In the genomic region with DNA sequence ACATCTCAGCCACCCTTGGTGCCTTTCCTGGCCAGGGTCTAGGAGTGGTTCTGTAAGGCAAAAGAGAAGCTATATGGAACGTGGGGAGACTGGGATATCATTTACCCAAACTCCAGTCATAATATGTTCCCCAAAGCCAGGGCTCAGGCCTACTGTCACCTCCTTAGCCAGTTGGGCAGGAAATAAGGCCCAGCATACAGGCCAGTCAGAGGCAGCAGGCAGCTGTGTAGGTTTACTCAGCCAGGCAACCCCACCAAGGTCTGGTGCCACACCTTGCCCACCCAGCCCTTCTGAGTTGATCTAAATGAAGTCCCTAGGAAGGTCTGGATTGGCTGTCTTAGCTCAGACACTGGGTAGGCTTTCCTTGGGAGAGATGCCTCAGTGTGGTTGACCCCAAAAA, we compare ENCODE assay signal across 8 mouse cellular contexts. TPM values are rescaled to one million over a fixed set of nuclear protein-coding genes. Genes with fewer than 3 reads are reported as not detected.
DNase-seq lines count a peak whose midpoint lies in the region; ATAC-seq and TF ChIP-seq lines count a peak whose summit lies in the region.

No protein-coding gene starts in this region.

- no peaks in the 10 kb centered on the region for H3K9me3 ChIP-seq in liver, embryonic 12.5 days (replicated peaks)
- no peaks in the 10 kb centered on the region for H3K9me3 ChIP-seq in forebrain, postnatal 0 days (ENCODE audit: low read length)
- H3K9me3 ChIP-seq in midbrain, embryonic 11.5 days (ENCODE audit: control insufficient read depth, low read length) = no peaks in the 10 kb centered on the region

- 80% methylated on average over 1 of the region's 1 CpGs for WGBS in liver, embryonic 12.5 days (ENCODE audit: insufficient replicate concordance)
- WGBS in bone marrow, adult 2 months = 77% methylated on average over 1 of the region's 1 CpGs
- 89% methylated on average over 1 of the region's 1 CpGs for whole genome bisulfite sequencing in forebrain, postnatal 0 days
- 67% methylated on average over 1 of the region's 1 CpGs for WGBS in midbrain, embryonic 11.5 days
- WGBS in kidney, adult 2 months = 83% methylated on average over 1 of the region's 1 CpGs

- DNase-seq in liver = no peak
- DNase-seq in forebrain, postnatal 0 days = no peak
- DNase-seq in midbrain, embryonic 11.5 days (ENCODE audit: low spot score, missing footprints) = no peak
- no peak for DNase-seq in kidney, adult 2 months
- no peak for DNase-seq in lung, postnatal 25 days (ENCODE audit: low spot score)
- no peak for DNase-seq in cerebellum, adult 8-10 months

- peak overlapping the region; percentile 67 for H3K27ac ChIP-seq in liver, embryonic 12.5 days
- H3K27ac ChIP-seq in bone marrow, adult 2 months (ENCODE audit: control insufficient read depth, insufficient read depth, low read depth, low read length, poor library complexity) = peak overlapping the region; percentile 8; the same call in 1 of the 2 replicates
- 0 out of 2 replicates have a peak overlapping the region, but pooled peaks have one; percentile 16 for H3K27ac ChIP-seq in forebrain, postnatal 0 days (ENCODE audit: low read depth, low read length)
- H3K27ac ChIP-seq in midbrain, embryonic 11.5 days (ENCODE audit: low read depth, low read length) = peak overlapping the region; percentile 25; the same call in 1 of the 2 replicates
- no peak overlapping the region for H3K27ac ChIP-seq in kidney, adult 2 months (ENCODE audit: insufficient read depth, low read depth, low read length)

- no peak for ATAC-seq in liver, embryonic 12.5 days
- ATAC-seq in forebrain, postnatal 0 days = no peak
- no peak for ATAC-seq in midbrain, embryonic 11.5 days (ENCODE audit: low FRiP score)

- H3K4me1 ChIP-seq in liver, embryonic 12.5 days = peaks cover 60% of the 10 kb centered on the region
- H3K4me1 ChIP-seq in bone marrow, adult 2 months (ENCODE audit: control insufficient read depth, insufficient read depth, low read length) = peaks cover 23% of the 10 kb centered on the region
- H3K4me1 ChIP-seq in forebrain, postnatal 0 days (ENCODE audit: insufficient read depth) = peaks cover 43% of the 10 kb centered on the region
- peaks cover 53% of the 10 kb centered on the region for H3K4me1 ChIP-seq in midbrain, embryonic 11.5 days (ENCODE audit: control insufficient read depth, insufficient read depth, low read length)
- peaks cover 13% of the 10 kb centered on the region for H3K4me1 ChIP-seq in kidney, adult 2 months (ENCODE audit: control insufficient read depth, insufficient read depth, low read length)

- TF ChIP-seq POLR2A in bone marrow, adult 2 months (IDR thresholded peaks at IDR 0.05; ENCODE audit: borderline replicate concordance, control insufficient read depth, low read depth, low read length) = no peak
- TF ChIP-seq POLR2A in kidney, adult 2 months (IDR thresholded peaks at IDR 0.05; ENCODE audit: low read depth, low read length) = no peak

- no peaks in the 10 kb centered on the region for H3K27me3 ChIP-seq in liver, embryonic 12.5 days (replicated peaks)
- no peaks in the 10 kb centered on the region for H3K27me3 ChIP-seq in forebrain, postnatal 0 days (ENCODE audit: insufficient read depth, low read length)
- no peaks in the 10 kb centered on the region for H3K27me3 ChIP-seq in midbrain, embryonic 11.5 days (ENCODE audit: control insufficient read depth, insufficient read depth, low read length)
- H3K27me3 ChIP-seq in kidney, adult 2 months (replicated peaks; ENCODE audit: control insufficient read depth, insufficient read depth, low read length) = no peaks in the 10 kb centered on the region

- H3K9ac ChIP-seq in liver, embryonic 12.5 days = no peak overlapping the region
- H3K9ac ChIP-seq in forebrain, postnatal 0 days = no peak overlapping the region
- H3K9ac ChIP-seq in midbrain, embryonic 11.5 days (ENCODE audit: low read length) = peak overlapping the region; percentile 9; the same call in 1 of the 2 replicates

- peaks cover 22% of the 10 kb centered on the region for H3K36me3 ChIP-seq in liver, embryonic 12.5 days
- peaks cover 7% of the 10 kb centered on the region for H3K36me3 ChIP-seq in forebrain, postnatal 0 days (ENCODE audit: insufficient read depth)
- no peaks in the 10 kb centered on the region for H3K36me3 ChIP-seq in midbrain, embryonic 11.5 days (ENCODE audit: control insufficient read depth, insufficient read depth, low read length)
- H3K36me3 ChIP-seq in kidney, adult 2 months (ENCODE audit: control insufficient read depth, insufficient read depth, low read length) = no peaks in the 10 kb centered on the region

- no peak for TF ChIP-seq CTCF in bone marrow, adult 2 months (IDR thresholded peaks at IDR 0.05; ENCODE audit: control insufficient read depth, insufficient read depth, low read length)
- TF ChIP-seq CTCF in forebrain, postnatal 0 days (IDR thresholded peaks at IDR 0.05; ENCODE audit: low read depth) = no peak
- no peak for TF ChIP-seq CTCF in kidney, adult 2 months (conservative IDR thresholded peaks at IDR 0.05; ENCODE audit: insufficient read depth, insufficient read length, low read depth, low read length)

- no peak overlapping the region for H3K4me2 ChIP-seq in liver, embryonic 12.5 days
- H3K4me2 ChIP-seq in forebrain, postnatal 0 days (ENCODE audit: low read depth) = no peak overlapping the region
- H3K4me2 ChIP-seq in midbrain, embryonic 11.5 days = no peak overlapping the region

- no peak overlapping the region for H3K4me3 ChIP-seq in liver, embryonic 12.5 days
- no peak overlapping the region for H3K4me3 ChIP-seq in bone marrow, adult 2 months (replicated peaks; ENCODE audit: control insufficient read depth, low read depth, low read length)
- no peak overlapping the region for H3K4me3 ChIP-seq in forebrain, postnatal 0 days (ENCODE audit: low read depth, low read length)
- no peak overlapping the region for H3K4me3 ChIP-seq in midbrain, embryonic 11.5 days (ENCODE audit: low read depth, low read length)
- H3K4me3 ChIP-seq in kidney, adult 2 months (ENCODE audit: insufficient read depth, low read depth, low read length) = no peak overlapping the region

RNA-seq across cellular contexts. Expression of gene Dnajb12, which starts 22.1 kb away (rescaled TPM):
- 18.0 and 18.7 TPM in 2 replicates for polyA plus RNA-seq in liver, embryonic 12.5 days (2016; fragmentation: Nextera tagmentation; extraction: Ambion mirVana)
- 15.4 and 20.5 TPM in 2 replicates for polyA plus RNA-seq in bone marrow, adult 2 months (2011; ENCODE audit: insufficient read depth, insufficient read length, low replicate concordance, missing spikeins)
- total RNA-seq in forebrain, postnatal 0 days (2014; rRNA removed) = 35.2 and 41.1 TPM in 2 replicates
- 21.2 and 23.5 TPM in 2 replicates for polyA plus RNA-seq in forebrain, postnatal 0 days (2015; fragmentation: Nextera tagmentation; extraction: Ambion mirVana)
- polyA plus RNA-seq in midbrain, embryonic 11.5 days (2014; fragmentation: Nextera tagmentation; extraction: Ambion mirVana) = 21.0 and 22.4 TPM in 2 replicates
- 85.8 and 87.3 TPM in 2 replicates for polyA plus RNA-seq in kidney, adult 2 months (2012; rRNA removed)

RNA-seq across cellular contexts. Expression of gene Ddit4, which starts 50.2 kb away (rescaled TPM):
- 5.4 and 6.9 TPM in 2 replicates for polyA plus RNA-seq in liver, embryonic 12.5 days (2016; fragmentation: Nextera tagmentation; extraction: Ambion mirVana)
- 19.2 and 34.2 TPM in 2 replicates for polyA plus RNA-seq in bone marrow, adult 2 months (2011; ENCODE audit: insufficient read depth, insufficient read length, low replicate concordance, missing spikeins)
- total RNA-seq in forebrain, postnatal 0 days (2014; rRNA removed) = 40.0 and 40.7 TPM in 2 replicates
- 52.9 and 57.8 TPM in 2 replicates for polyA plus RNA-seq in forebrain, postnatal 0 days (2015; fragmentation: Nextera tagmentation; extraction: Ambion mirVana)
- polyA plus RNA-seq in midbrain, embryonic 11.5 days (2014; fragmentation: Nextera tagmentation; extraction: Ambion mirVana) = 4.1 and 4.5 TPM in 2 replicates
- 21.1 and 21.6 TPM in 2 replicates for polyA plus RNA-seq in kidney, adult 2 months (2012; rRNA removed)
